Mouse (Mus musculus) G1E (cell line): Measurements from ENCODE around the gene Gnaq. TPM values are rescaled to one million over a fixed set of nuclear protein-coding genes. Genes with fewer than 3 reads are reported as not detected.

ENCODE experiments used
- ATAC-seq: 2 replicates; pipeline ENCODE4 v1.8.0; 2016; ENCODE audit warnings: mild to moderate bottlenecking; ENCODE audit not compliant: insufficient number of reproducible peaks, poor library complexity, low FRiP score, severe bottlenecking; ENCODE audit errors: extremely low read depth
- DNase-seq: peaks from one replicate; pipeline ENCODE4 v3.0.0; 2012; ENCODE audit warnings: low spot score
- H3K27me3 ChIP-seq: 2 replicates; pipeline ENCODE4 v1.6.1; 2012; ENCODE audit warnings: mild to moderate bottlenecking, low read length, inconsistent platforms; ENCODE audit not compliant: insufficient read depth
- H3K36me3 ChIP-seq: replicated peaks from 2 replicates; pipeline ENCODE3; 2012; ENCODE audit warnings: mild to moderate bottlenecking, inconsistent platforms
- H3K4me1 ChIP-seq: 2 replicates; pipeline ENCODE4 v1.6.1; 2012; ENCODE audit warnings: low read depth, low read length, inconsistent platforms, mixed read lengths; ENCODE audit not compliant: insufficient read depth
- H3K4me3 ChIP-seq: 2 replicates; pipeline ENCODE4 v1.5.1; 2012; ENCODE audit warnings: low read depth, mild to moderate bottlenecking, inconsistent platforms, low read length, moderate library complexity, mixed read lengths
- H3K9me3 ChIP-seq: replicated peaks from 2 replicates; pipeline ENCODE4 v1.6.1; 2012; ENCODE audit warnings: inconsistent platforms
- CTCF ChIP-seq: IDR thresholded peaks from 2 replicates; pipeline ENCODE4 v1.5.1; 2012; ENCODE audit warnings: low read depth, low read length, inconsistent platforms, mixed read lengths
- GATA1 ChIP-seq: IDR thresholded peaks from 2 replicates; pipeline ENCODE4 v1.6.1; 2012; ENCODE audit warnings: borderline replicate concordance, low read length, inconsistent platforms, mixed read lengths
- GATA2 ChIP-seq: IDR thresholded peaks from 2 replicates; pipeline ENCODE4 v1.6.1; 2012; ENCODE audit warnings: low read depth, low read length, inconsistent platforms, borderline replicate concordance
- POLR2AphosphoS5 ChIP-seq: IDR thresholded peaks from 2 replicates; pipeline ENCODE4 v1.6.1; 2012; ENCODE audit warnings: low read depth, low read length, inconsistent platforms; ENCODE audit not compliant: insufficient replicate concordance
- TAL1 ChIP-seq: conservative IDR thresholded peaks from 2 replicates; pipeline ENCODE4 v1.6.1; 2012; ENCODE audit warnings: low read depth, low read length, inconsistent platforms, mixed read lengths
- polyA plus RNA-seq: library from polyadenylated mRNA; stranded (reverse); fragments of >175 nt; gene quantifications from 2 replicates; pipeline ENCODE4 v1.2.3, GENCODE M21; 2012
- total RNA-seq, 2 experiments: library from RNA; stranded (forward) in 1 of 2; stranded (reverse) in 1 of 2; fragments of 200-1000 nt in 1 of 2; fragments of >200 nt in 1 of 2; fragmentation: Nextera tagmentation in 1 of 2; gene quantifications; 2 replicates each; pipeline ENCODE4 v1.2.3; 2014 to 2017

Gene Gnaq
- total and polyA plus RNA-seq, 3 experiments = 0.93 TPM; not detected in 2

GRCm38 (mm10) chr19:16375881-16376280 is 243.2 kb downstream of the Gnaq start:
- TF ChIP-seq GATA1 (no peak), GATA2 (no peak), TAL1 (no peak), POLR2AphosphoS5 (no peak), CTCF (no peak)
- Histone ChIP-seq H3K9me3 (no peaks in the 10 kb centered on the region), H3K27me3 (0 out of 2 replicates have a peak, but pooled peaks cover 4% of the 10 kb centered on the region), H3K36me3 (no peaks in the 10 kb centered on the region), H3K4me1 (no peaks in the 10 kb centered on the region), H3K4me3 (no peak overlapping the region)
- DNase-seq (no peak), ATAC-seq (no peak)

DNA sequence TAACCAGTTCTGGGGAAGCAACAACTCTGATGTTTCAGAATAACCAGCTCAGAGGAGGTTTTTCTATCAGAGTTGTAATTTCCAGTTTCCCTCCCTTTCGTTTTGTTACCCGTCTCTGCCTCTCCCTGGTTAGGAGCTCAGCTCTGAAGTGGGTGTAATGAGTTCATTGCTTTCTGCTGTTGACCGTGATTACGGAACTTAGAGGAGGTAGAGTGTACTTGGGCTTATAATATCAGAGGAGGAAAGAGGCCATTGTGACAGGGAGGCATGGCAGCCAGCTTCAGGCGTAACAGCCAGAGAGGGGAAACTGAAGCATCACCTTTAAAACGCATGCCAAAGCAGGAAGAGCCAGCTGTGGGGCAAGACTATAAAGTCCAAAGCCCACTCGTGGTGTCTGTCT is 245.9 kb downstream of the Gnaq start:
- no peak overlapping the region for H3K4me3 ChIP-seq
- TF ChIP-seq CTCF = no peak
- TF ChIP-seq POLR2AphosphoS5 = no peak
- no peak for TF ChIP-seq GATA1
- TF ChIP-seq GATA2 = no peak
- no peak for TF ChIP-seq TAL1
- DNase-seq (no peak), ATAC-seq (no peak)
- no peaks in the 10 kb centered on the region for H3K27me3 ChIP-seq
- H3K4me1 ChIP-seq = peaks cover 5% of the 10 kb centered on the region
- no peaks in the 10 kb centered on the region for H3K9me3 ChIP-seq
- H3K36me3 ChIP-seq = no peaks in the 10 kb centered on the region

GRCm38 (mm10) chr19:16379687-16380086 is 247.1 kb downstream of the Gnaq start:
- TF ChIP-seq CTCF (no peak), GATA1 (no peak), POLR2AphosphoS5 (no peak), GATA2 (no peak), TAL1 (no peak)
- no peaks in the 10 kb centered on the region for H3K27me3 ChIP-seq
- ATAC-seq (no peak), DNase-seq (no peak)
- no peak overlapping the region for H3K4me3 ChIP-seq
- H3K9me3 ChIP-seq = no peaks in the 10 kb centered on the region
- H3K36me3 ChIP-seq = no peaks in the 10 kb centered on the region
- H3K4me1 ChIP-seq = peaks cover 5% of the 10 kb centered on the region

- no peaks in the 10 kb centered on the region for H3K9me3 ChIP-seq
- H3K36me3 ChIP-seq = no peaks in the 10 kb centered on the region
- no peaks in the 10 kb centered on the region for H3K27me3 ChIP-seq
- H3K4me1 ChIP-seq = peaks cover 5% of the 10 kb centered on the region
- TF ChIP-seq CTCF (no peak), GATA2 (no peak), GATA1 (no peak), POLR2AphosphoS5 (no peak), TAL1 (no peak)
- ATAC-seq (no peak), DNase-seq (no peak)
- H3K4me3 ChIP-seq = no peak overlapping the region
Observed at GRCm38 (mm10) chr19:16382392-16382791, 249.8 kb downstream of the Gnaq start.

GRCm38 (mm10) chr19:16383127-16383526 is 250.5 kb downstream of the Gnaq start:
- no peak for DNase-seq
- H3K27me3 ChIP-seq = no peaks in the 10 kb centered on the region; the same call in 1 of the 2 replicates
- H3K36me3 ChIP-seq = no peaks in the 10 kb centered on the region
- H3K4me1 ChIP-seq = peaks cover 5% of the 10 kb centered on the region
- no peak for ATAC-seq
- H3K4me3 ChIP-seq = no peak overlapping the region
- H3K9me3 ChIP-seq = no peaks in the 10 kb centered on the region
- TF ChIP-seq CTCF (no peak), TAL1 (no peak), GATA1 (no peak), GATA2 (no peak), POLR2AphosphoS5 (no peak)

GRCm38 (mm10) chr19:16384094-16384493 is 251.5 kb downstream of the Gnaq start:
- DNase-seq = no peak
- Histone ChIP-seq H3K27me3 (no peaks in the 10 kb centered on the region; the same call in 1 of the 2 replicates), H3K36me3 (no peaks in the 10 kb centered on the region)

GRCm38 (mm10) chr19:16384957-16385356 is 252.3 kb downstream of the Gnaq start:
- H3K36me3 ChIP-seq = no peaks in the 10 kb centered on the region
- no peaks in the 10 kb centered on the region; the same call in 1 of the 2 replicates for H3K27me3 ChIP-seq
- no peak overlapping the region for H3K4me3 ChIP-seq
- no peak for TF ChIP-seq CTCF
- TF ChIP-seq POLR2AphosphoS5 = no peak
- TF ChIP-seq TAL1 = no peak
- TF ChIP-seq GATA1 = no peak
- TF ChIP-seq GATA2 = no peak
- H3K9me3 ChIP-seq = no peaks in the 10 kb centered on the region
- H3K4me1 ChIP-seq = peaks cover 5% of the 10 kb centered on the region
- no peak for ATAC-seq
- DNase-seq = no peak

More at GRCm38 (mm10) chr19:16384094-16384493, 251.5 kb downstream of the Gnaq start:
- ATAC-seq = no peak
- H3K9me3 ChIP-seq = no peaks in the 10 kb centered on the region
- peaks cover 5% of the 10 kb centered on the region for H3K4me1 ChIP-seq
- H3K4me3 ChIP-seq = no peak overlapping the region
- no peak for TF ChIP-seq CTCF
- TF ChIP-seq GATA1 = no peak
- no peak for TF ChIP-seq TAL1
- no peak for TF ChIP-seq POLR2AphosphoS5
- no peak for TF ChIP-seq GATA2
